Mouse (Mus musculus): Measurements from ENCODE around the gene Prr36.

DNA sequence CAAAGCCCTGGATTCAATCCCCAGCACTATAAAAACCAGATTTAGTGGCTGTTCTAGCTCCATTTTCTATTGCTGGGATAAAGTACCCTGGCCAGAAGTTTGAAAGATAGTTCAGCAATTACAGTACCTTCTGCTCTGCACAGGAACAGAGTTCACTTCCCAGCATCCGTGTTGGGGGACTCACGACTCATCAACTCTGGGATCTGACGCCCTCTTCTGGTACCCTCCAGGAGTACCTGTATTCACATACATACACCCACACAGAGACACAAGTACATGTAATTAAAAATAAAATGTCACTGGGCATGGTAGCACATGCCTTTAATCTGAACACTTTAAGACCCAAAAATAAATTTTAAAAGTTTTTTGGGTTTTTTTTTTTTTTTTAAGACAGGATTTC, 44.8 kb downstream of the Prr36 start:
- no peak for TF ChIP-seq GATA1 (IDR thresholded peaks at IDR 0.05; ENCODE audit: low read length)
- no peak for TF ChIP-seq TAL1 (IDR thresholded peaks at IDR 0.05; ENCODE audit: low read length)
